Mouse (Mus musculus) E14TG2a.4 (cell line): ENCODE measurements at regions not wholly inside any gene's neighbourhood (a gene's known extent, or its start where the extent isn't known, plus 50 kb on each side); places are given as distances from the start of the nearest gene placed in this dataset.

ENCODE experiments used
- H3K27me3 ChIP-seq: 2 replicates; pipeline ENCODE4 v1.6.1; 2014; ENCODE audit warnings: low read length, control low read depth; ENCODE audit not compliant: insufficient read depth
- H3K36me3 ChIP-seq: 2 replicates; pipeline ENCODE4 v1.6.1; 2014; ENCODE audit warnings: low read length, control low read depth; ENCODE audit not compliant: insufficient read depth
- H3K4me1 ChIP-seq: replicated peaks from 2 replicates; pipeline ENCODE4 v1.6.1; 2014; ENCODE audit warnings: low read depth, low read length, control low read depth
- H3K4me3 ChIP-seq: replicated peaks from 2 replicates; pipeline ENCODE4 v1.5.1; 2014; ENCODE audit warnings: mild to moderate bottlenecking, low read length
- H3K9me3 ChIP-seq: 2 replicates; pipeline ENCODE4 v1.6.1; 2014; ENCODE audit warnings: low read length, control low read depth
- CTCF ChIP-seq: conservative IDR thresholded peaks from 2 replicates; pipeline ENCODE4 v1.5.1; 2014; ENCODE audit warnings: low read length
- NANOG ChIP-seq: IDR thresholded peaks from 2 replicates; pipeline ENCODE4 v1.6.1; 2014; ENCODE audit warnings: borderline replicate concordance, low read length, mixed read lengths
- POU5F1 ChIP-seq: IDR thresholded peaks from 2 replicates; pipeline ENCODE4 v1.6.1; 2014; ENCODE audit warnings: low read length, borderline replicate concordance

- H3K36me3 ChIP-seq = no peaks in the 10 kb centered on the region
- H3K9me3 ChIP-seq = no peaks in the 10 kb centered on the region
- TF ChIP-seq POU5F1 = no peak
- no peak for TF ChIP-seq CTCF
- no peak for TF ChIP-seq NANOG
- no peak overlapping the region for H3K4me3 ChIP-seq
- H3K27me3 ChIP-seq = no peaks in the 10 kb centered on the region
- no peaks in the 10 kb centered on the region for H3K4me1 ChIP-seq
Observed at GRCm38 (mm10) chr10:9457222-9457621, 217.8 kb downstream of the Samd5 start.

- TF ChIP-seq NANOG (no peak), POU5F1 (no peak), CTCF (no peak)
- Histone ChIP-seq H3K4me1 (no peaks in the 10 kb centered on the region), H3K9me3 (no peaks in the 10 kb centered on the region), H3K36me3 (no peaks in the 10 kb centered on the region), H3K27me3 (no peaks in the 10 kb centered on the region), H3K4me3 (no peak overlapping the region)
Observed at GRCm38 (mm10) chr10:9439072-9439471, 235.9 kb downstream of the Samd5 start.

- no peaks in the 10 kb centered on the region for H3K9me3 ChIP-seq
- H3K4me1 ChIP-seq = no peaks in the 10 kb centered on the region
- no peaks in the 10 kb centered on the region for H3K36me3 ChIP-seq
- TF ChIP-seq NANOG = no peak
- TF ChIP-seq POU5F1 = no peak
- no peak for TF ChIP-seq CTCF
- no peak overlapping the region for H3K4me3 ChIP-seq
- no peaks in the 10 kb centered on the region for H3K27me3 ChIP-seq
Observed at GRCm38 (mm10) chr10:9438366-9438765, 236.6 kb downstream of the Samd5 start.

GRCm38 (mm10) chr10:9429085-9429484 is 245.9 kb downstream of the Samd5 start:
- TF ChIP-seq POU5F1 (no peak), CTCF (no peak), NANOG (no peak)
- Histone ChIP-seq H3K9me3 (no peaks in the 10 kb centered on the region; the same call in 1 of the 2 replicates), H3K4me1 (no peaks in the 10 kb centered on the region), H3K4me3 (no peak overlapping the region), H3K36me3 (no peaks in the 10 kb centered on the region), H3K27me3 (no peaks in the 10 kb centered on the region)

- no peaks in the 10 kb centered on the region for H3K36me3 ChIP-seq
- no peak overlapping the region for H3K4me3 ChIP-seq
Observed at GRCm38 (mm10) chr10:9420741-9421140, 254.3 kb downstream of the Samd5 start.

GRCm38 (mm10) chr10:9416685-9417084 is 258.3 kb downstream of the Samd5 start:
- Histone ChIP-seq H3K4me3 (no peak overlapping the region), H3K4me1 (peaks cover 5% of the 10 kb centered on the region), H3K36me3 (no peaks in the 10 kb centered on the region), H3K9me3 (no peaks in the 10 kb centered on the region), H3K27me3 (no peaks in the 10 kb centered on the region)
- TF ChIP-seq CTCF (no peak), NANOG (no peak), POU5F1 (no peak)

More at GRCm38 (mm10) chr10:9420741-9421140, 254.3 kb downstream of the Samd5 start:
- Histone ChIP-seq H3K4me1 (peaks cover 5% of the 10 kb centered on the region), H3K27me3 (no peaks in the 10 kb centered on the region), H3K9me3 (no peaks in the 10 kb centered on the region; the same call in 1 of the 2 replicates)
- no peak for TF ChIP-seq CTCF
- TF ChIP-seq NANOG = no peak
- no peak for TF ChIP-seq POU5F1

GRCm38 (mm10) chr10:9406101-9406500 is 268.9 kb downstream of the Samd5 start:
- Histone ChIP-seq H3K9me3 (no peaks in the 10 kb centered on the region), H3K36me3 (no peaks in the 10 kb centered on the region), H3K4me1 (no peaks in the 10 kb centered on the region), H3K4me3 (no peak overlapping the region), H3K27me3 (peaks cover 8% of the 10 kb centered on the region)
- TF ChIP-seq CTCF = no peak
- no peak for TF ChIP-seq POU5F1
- TF ChIP-seq NANOG = no peak

- Histone ChIP-seq H3K4me3 (no peak overlapping the region), H3K9me3 (no peaks in the 10 kb centered on the region), H3K27me3 (peaks cover 10% of the 10 kb centered on the region), H3K4me1 (no peaks in the 10 kb centered on the region; the same call in 1 of the 2 replicates), H3K36me3 (no peaks in the 10 kb centered on the region)
- TF ChIP-seq NANOG (no peak), POU5F1 (no peak), CTCF (no peak)
Observed at GRCm38 (mm10) chr10:9405417-9405816, 269.6 kb downstream of the Samd5 start.

- no peaks in the 10 kb centered on the region for H3K9me3 ChIP-seq
- TF ChIP-seq NANOG = no peak
- no peak for TF ChIP-seq POU5F1
- no peak for TF ChIP-seq CTCF
- H3K4me1 ChIP-seq = no peaks in the 10 kb centered on the region; the same call in 1 of the 2 replicates
- peaks cover 15% of the 10 kb centered on the region for H3K27me3 ChIP-seq
- H3K36me3 ChIP-seq = no peaks in the 10 kb centered on the region
- H3K4me3 ChIP-seq = no peak overlapping the region
Observed at GRCm38 (mm10) chr10:9404963-9405362, 270.0 kb downstream of the Samd5 start.
